Mouse (Mus musculus) WW6 (cell line): ENCODE results near the gene Gm5767.
"Not testable (repeated sequence)": the region's sequence is repeated elsewhere in the genome, so short reads cannot be mapped to it uniquely, and the experiment has no call there.

Experiments
- DNase-seq: peaks from one replicate; pipeline ENCODE4 v3.0.0-alpha.2; 2013; ENCODE audit warnings: low read depth, low spot score

Gm5767 gene

GRCm38 (mm10) chr16:8711998-8712397 is 31.4 kb downstream of the Gm5767 start:
- DNase-seq, result no peak

GRCm38 (mm10) chr16:8714851-8715250 is 34.3 kb downstream of the Gm5767 start:
- DNase-seq, result no peak

GRCm38 (mm10) chr16:8715513-8716080 is 35.0 kb downstream of the Gm5767 start:
- DNase-seq, result no peak

GRCm38 (mm10) chr16:8716300-8716699 is 35.7 kb downstream of the Gm5767 start:
- no peak for DNase-seq

GRCm38 (mm10) chr16:8717744-8718143 is 37.2 kb downstream of the Gm5767 start:
- DNase-seq, result no peak

- no peak for DNase-seq
Measured at GRCm38 (mm10) chr16:8720447-8720846, 39.9 kb downstream of the Gm5767 start.

- no peak for DNase-seq
Measured at GRCm38 (mm10) chr16:8724031-8724430, 43.5 kb downstream of the Gm5767 start.

- no peak for DNase-seq
Measured at GRCm38 (mm10) chr16:8725807-8726206, 45.2 kb downstream of the Gm5767 start.

- no peak for DNase-seq
Measured at GRCm38 (mm10) chr16:8728111-8728748, 47.7 kb downstream of the Gm5767 start.

- DNase-seq, result no peak
Measured at GRCm38 (mm10) chr16:8731630-8732029, 51.1 kb downstream of the Gm5767 start.

GRCm38 (mm10) chr16:8732450-8732849 is 51.9 kb downstream of the Gm5767 start:
- not testable (repeated sequence) for DNase-seq
